Mouse (Mus musculus): ENCODE results near the gene Ifnab. TPM values are rescaled to one million over a fixed set of nuclear protein-coding genes. Genes with fewer than 3 reads are reported as not detected.

Gene Ifnab
- total and polyA plus RNA-seq, 3 experiments: not detected

DNA sequence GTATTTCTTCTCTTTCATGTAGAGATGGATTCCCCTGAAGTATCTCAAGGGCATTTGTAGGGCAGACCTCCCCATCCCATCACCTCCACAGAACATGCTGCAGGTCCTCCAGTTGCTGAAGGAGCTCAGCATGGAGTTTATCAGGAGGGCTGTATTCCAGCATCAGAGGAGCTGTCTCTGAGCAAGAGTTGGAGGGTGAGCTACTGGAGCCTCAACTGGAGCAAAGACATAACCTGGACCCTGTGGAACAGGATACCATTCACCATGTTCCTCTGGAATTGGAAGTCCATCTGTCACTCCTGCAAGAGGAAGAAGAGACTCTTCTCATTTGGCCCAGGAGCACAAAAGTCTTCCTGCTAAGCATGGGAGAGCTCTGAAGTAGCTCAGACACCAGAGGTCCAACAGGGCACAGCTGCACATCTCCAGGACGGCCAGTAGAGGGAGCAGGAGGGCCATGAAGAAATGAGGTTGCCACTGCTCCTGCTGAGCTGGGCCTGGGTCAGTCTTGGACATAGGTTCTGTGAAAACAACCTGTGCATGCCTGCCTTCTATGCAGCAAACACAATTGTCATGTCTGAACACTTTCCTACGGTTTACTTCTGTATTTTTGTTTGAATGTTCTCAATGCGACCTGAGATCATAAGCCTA lies 5.2 kb upstream of the Ifnab start:
- no peak overlapping the region for H3K27ac ChIP-seq (ENCODE audit: control insufficient read depth, low read depth, low read length)
- H3K9ac ChIP-seq (ENCODE audit: control insufficient read depth, low read depth, low read length, poor library complexity, severe bottlenecking): no peak overlapping the region
- no peak for TF ChIP-seq RCOR1 (IDR thresholded peaks at IDR 0.05; ENCODE audit: low read depth, low read length)
- peak; percentile 95 for TF ChIP-seq RAD21 (IDR thresholded peaks at IDR 0.05; ENCODE audit: low read depth, low read length)
- peak; percentile 84 for TF ChIP-seq SMC3 (IDR thresholded peaks at IDR 0.05; ENCODE audit: low read depth, low read length)
- TF ChIP-seq MAFK (IDR thresholded peaks at IDR 0.05; ENCODE audit: borderline replicate concordance, low read depth, low read length): no peak
- 0 out of 2 replicates have a peak, but pooled peaks have one; percentile 21 for TF ChIP-seq SIN3A (IDR thresholded peaks at IDR 0.05; ENCODE audit: low read length)
- peak; percentile 86 for TF ChIP-seq ZC3H11A (IDR thresholded peaks at IDR 0.05; ENCODE audit: low read depth, low read length)
- no peak for TF ChIP-seq TAL1 (IDR thresholded peaks at IDR 0.05; ENCODE audit: low read length)
- no peak for TF ChIP-seq MEF2A (IDR thresholded peaks at IDR 0.05; ENCODE audit: extremely low read depth, insufficient replicate concordance, low read depth, low read length, poor library complexity, severe bottlenecking)
- TF ChIP-seq CHD2 (IDR thresholded peaks at IDR 0.05; ENCODE audit: low read length): no peak
- no peak for TF ChIP-seq ELF1 (IDR thresholded peaks at IDR 0.05; ENCODE audit: low read depth, low read length)
- TF ChIP-seq CTCF (IDR thresholded peaks at IDR 0.05 in 2 of 3, conservative IDR thresholded peaks at IDR 0.05 in 1 of 3; ENCODE audit: control insufficient read depth in 1 of 3, insufficient read depth in 1 of 3, low read depth in 2 of 3, low read length in 3 of 3, poor library complexity in 1 of 3, severe bottlenecking in 1 of 3): peak; percentile 95 to 98 (median 97)
- TF ChIP-seq POLR2AphosphoS5 (IDR thresholded peaks at IDR 0.05; ENCODE audit: borderline replicate concordance, low read depth, low read length): no peak
- no peak for TF ChIP-seq E2F4 (IDR thresholded peaks at IDR 0.05; ENCODE audit: borderline replicate concordance, low read depth, low read length)
- no peak for TF ChIP-seq UBTF (IDR thresholded peaks at IDR 0.05; ENCODE audit: borderline replicate concordance, insufficient read depth, low read depth, low read length)
- H3K79me2 ChIP-seq (ENCODE audit: control insufficient read depth, insufficient read depth, low read length, poor library complexity): no peaks in the 10 kb centered on the region
- peak; percentile 72 for DNase-seq (ENCODE audit: low read depth, low spot score)
- H3K27me3 ChIP-seq (ENCODE audit: control insufficient read depth in 1 of 2, insufficient read depth in 2 of 2, low read length in 2 of 2): peaks cover 0 to 4% of the 10 kb centered on the region in 2 experiments; a peak in 2 of 4 replicates
- H3K9me3 ChIP-seq (replicated peaks; ENCODE audit: insufficient read depth, low read length): no peaks in the 10 kb centered on the region
- H3K36me3 ChIP-seq (ENCODE audit: control insufficient read depth in 1 of 2, insufficient read depth in 2 of 2, low read length in 2 of 2): no peaks in the 10 kb centered on the region
- H3K4me3 ChIP-seq (ENCODE audit: control insufficient read depth in 1 of 2, insufficient read depth in 1 of 2, low read depth in 2 of 2, low read length in 2 of 2): no peak overlapping the region
- H3K4me1 ChIP-seq (ENCODE audit: control insufficient read depth in 1 of 2, insufficient read depth in 2 of 2, low read length in 2 of 2): no peaks in the 10 kb centered on the region

GRCm38 (mm10) chr4:88693392-88693791 lies 2.2 kb upstream of the Ifnab start:
- H3K4me1 ChIP-seq (ENCODE audit: control insufficient read depth in 1 of 2, insufficient read depth in 2 of 2, low read length in 2 of 2): no peaks in the 10 kb centered on the region
- DNase-seq (ENCODE audit: low read depth, low spot score): no peak
- no peak overlapping the region for H3K9ac ChIP-seq (ENCODE audit: control insufficient read depth, low read depth, low read length, poor library complexity, severe bottlenecking)
- peaks cover 0 to 4% of the 10 kb centered on the region in 2 experiments; a peak in 2 of 4 replicates for H3K27me3 ChIP-seq (ENCODE audit: control insufficient read depth in 1 of 2, insufficient read depth in 2 of 2, low read length in 2 of 2)
- H3K79me2 ChIP-seq (ENCODE audit: control insufficient read depth, insufficient read depth, low read length, poor library complexity): no peaks in the 10 kb centered on the region
- H3K4me3 ChIP-seq (ENCODE audit: control insufficient read depth in 1 of 2, insufficient read depth in 1 of 2, low read depth in 2 of 2, low read length in 2 of 2): no peak overlapping the region
- H3K9me3 ChIP-seq (replicated peaks; ENCODE audit: insufficient read depth, low read length): no peaks in the 10 kb centered on the region
- no peak overlapping the region for H3K27ac ChIP-seq (ENCODE audit: control insufficient read depth, low read depth, low read length)
- TF ChIP-seq ZKSCAN1 (IDR thresholded peaks at IDR 0.05; ENCODE audit: low read depth, low read length) (no peak), UBTF (IDR thresholded peaks at IDR 0.05; ENCODE audit: borderline replicate concordance, insufficient read depth, low read depth, low read length) (no peak), ZNF384 (IDR thresholded peaks at IDR 0.05; ENCODE audit: low read depth, low read length) (no peak), MXI1 (IDR thresholded peaks at IDR 0.05; ENCODE audit: low read depth, low read length) (no peak), TAL1 (IDR thresholded peaks at IDR 0.05; ENCODE audit: low read length) (no peak), MYC (IDR thresholded peaks at IDR 0.05; ENCODE audit: low read depth, low read length) (no peak), USF1 (IDR thresholded peaks at IDR 0.05; ENCODE audit: low read depth, low read length) (no peak), TBP (IDR thresholded peaks at IDR 0.05; ENCODE audit: low read depth, low read length) (no peak), ZMIZ1 (IDR thresholded peaks at IDR 0.05; ENCODE audit: low read depth, low read length) (no peak), MAZ (IDR thresholded peaks at IDR 0.05; ENCODE audit: low read depth, low read length) (no peak), POLR2AphosphoS2 (IDR thresholded peaks at IDR 0.05; ENCODE audit: low read length) (no peak), E2F4 (IDR thresholded peaks at IDR 0.05; ENCODE audit: borderline replicate concordance, low read depth, low read length) (no peak), GATA1 (IDR thresholded peaks at IDR 0.05; ENCODE audit: low read depth, low read length) (no peak), SMC3 (IDR thresholded peaks at IDR 0.05; ENCODE audit: low read depth, low read length) (no peak), SIN3A (IDR thresholded peaks at IDR 0.05; ENCODE audit: low read length) (no peak), ELF1 (IDR thresholded peaks at IDR 0.05; ENCODE audit: low read depth, low read length) (no peak), KAT2A (conservative IDR thresholded peaks at IDR 0.05; ENCODE audit: low read depth, low read length) (no peak), JUND (IDR thresholded peaks at IDR 0.05; ENCODE audit: low read depth, low read length) (no peak)
- no peaks in the 10 kb centered on the region for H3K36me3 ChIP-seq (ENCODE audit: control insufficient read depth in 1 of 2, insufficient read depth in 2 of 2, low read length in 2 of 2)
